Mouse (Mus musculus) stomach, postnatal 0 days (tissue): ENCODE data around the gene Vrtn.

Source experiments
- CTCF ChIP-seq: IDR thresholded peaks from 2 replicates; pipeline ENCODE4 v1.5.1; 2016; ENCODE audit warnings: antibody characterized with exemption, low read depth, mild to moderate bottlenecking, moderate library complexity
- EP300 ChIP-seq: optimal IDR thresholded peaks from 2 replicates; pipeline ENCODE3; 2016; ENCODE audit warnings: antibody characterized with exemption

- TF ChIP-seq CTCF (no peak), EP300 (no peak)
Observed at GRCm38 (mm10) chr12:84640253-84640652, 566 bp upstream of the Vrtn start.
